Mouse (Mus musculus): ENCODE results near the gene Fam240a. TPM values are rescaled to one million over a fixed set of nuclear protein-coding genes. Genes with fewer than 3 reads are reported as not detected.

Fam240a gene
- polyA plus RNA-seq, 1 experiment = not detected

DNA sequence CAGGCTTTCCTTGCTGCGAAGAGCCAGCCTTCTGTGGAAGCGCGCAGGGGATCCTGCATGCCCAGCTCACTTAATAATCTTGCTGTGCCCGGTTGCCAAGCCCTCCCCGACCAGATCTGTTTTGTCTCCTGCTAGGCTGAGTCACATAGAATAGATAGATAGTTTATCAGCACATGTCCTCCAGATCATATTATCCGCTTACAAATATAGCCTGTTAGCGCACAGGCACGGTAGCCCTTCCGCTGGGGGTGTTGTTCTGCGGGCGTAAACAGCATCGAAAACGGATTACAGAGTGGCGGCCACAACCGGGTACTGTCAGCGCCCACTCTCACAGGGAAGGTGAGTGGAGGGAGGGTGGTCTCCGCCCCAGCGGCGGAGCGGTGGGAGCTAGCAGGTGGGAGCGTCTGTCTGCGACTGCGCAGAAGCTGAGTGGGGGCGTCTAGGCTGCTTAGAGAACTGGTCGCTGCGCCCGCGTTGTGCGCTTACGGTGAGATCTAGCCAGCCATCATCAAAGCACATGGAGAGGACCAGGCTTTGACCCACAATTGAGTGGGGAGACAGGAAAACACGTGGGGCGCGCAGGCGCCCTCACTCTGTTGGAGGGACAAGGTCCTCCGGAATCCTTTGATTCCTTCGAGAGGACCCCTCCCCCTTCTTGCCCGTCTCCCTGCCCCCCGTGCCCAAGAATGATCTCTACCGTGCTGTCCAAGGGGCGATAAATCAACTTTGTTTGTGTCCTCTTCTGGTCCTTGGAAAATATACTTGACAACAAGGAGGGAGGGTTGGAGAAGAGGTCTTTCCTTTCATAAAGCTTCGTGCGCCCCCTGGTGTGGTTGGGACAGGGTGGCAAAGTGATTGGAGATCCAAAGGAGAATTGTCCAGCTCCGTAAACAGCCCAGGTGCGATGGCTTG, 37.1 kb upstream of the Fam240a start:
- no peak for TF ChIP-seq POLR2A (IDR thresholded peaks at IDR 0.05; ENCODE audit: low read depth, low read length)
- peak; percentile 36; the same call in 1 of the 2 replicates for TF ChIP-seq CTCF (IDR thresholded peaks at IDR 0.05; ENCODE audit: borderline replicate concordance, insufficient read depth, low read length)
- Histone ChIP-seq H3K27ac (ENCODE audit: insufficient read depth, low read length) (no peak overlapping the region), H3K4me3 (ENCODE audit: insufficient read depth, low read length) (peak overlapping the region; percentile 52), H3K4me1 (ENCODE audit: control insufficient read depth, insufficient read depth, low read length) (0 out of 2 replicates have a peak, but pooled peaks cover 2% of the 10 kb centered on the region)

DNA sequence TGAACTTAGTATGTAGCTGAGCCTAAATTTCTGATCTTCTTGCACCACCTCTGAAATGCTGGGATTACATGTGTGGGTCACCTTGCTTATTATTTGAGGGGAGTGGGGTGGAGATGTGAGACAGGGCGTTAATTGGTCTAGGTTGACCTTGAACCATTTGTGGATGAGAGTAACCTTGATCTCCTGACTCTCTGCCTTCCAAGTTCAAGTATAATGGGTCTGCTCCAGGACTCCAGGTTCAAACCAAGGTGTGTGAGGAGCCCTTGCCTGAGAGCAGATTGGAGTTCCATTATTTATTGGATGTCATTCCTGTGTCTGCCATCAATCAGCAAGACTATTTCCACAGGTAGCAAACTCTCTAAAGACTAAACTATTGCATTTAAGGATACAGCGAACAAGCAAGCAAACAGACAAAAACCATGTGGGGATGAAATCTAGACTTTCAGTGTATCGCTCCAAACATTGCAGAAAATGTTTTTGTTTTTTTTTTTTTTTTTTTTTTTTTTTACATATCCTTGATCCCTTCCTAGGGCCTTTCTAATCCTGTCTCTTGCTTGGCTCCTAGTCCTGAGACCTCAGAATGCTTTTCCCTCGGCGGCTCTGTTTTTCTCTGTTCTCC, 36.4 kb upstream of the Fam240a start:
- Histone ChIP-seq H3K4me3 (ENCODE audit: insufficient read depth, low read length) (no peak overlapping the region), H3K27ac (ENCODE audit: insufficient read depth, low read length) (no peak overlapping the region), H3K4me1 (ENCODE audit: control insufficient read depth, insufficient read depth, low read length) (0 out of 2 replicates have a peak, but pooled peaks cover 2% of the 10 kb centered on the region)
- no peak for TF ChIP-seq POLR2A (IDR thresholded peaks at IDR 0.05; ENCODE audit: low read depth, low read length)
- no peak for TF ChIP-seq CTCF (IDR thresholded peaks at IDR 0.05; ENCODE audit: borderline replicate concordance, insufficient read depth, low read length)

DNA sequence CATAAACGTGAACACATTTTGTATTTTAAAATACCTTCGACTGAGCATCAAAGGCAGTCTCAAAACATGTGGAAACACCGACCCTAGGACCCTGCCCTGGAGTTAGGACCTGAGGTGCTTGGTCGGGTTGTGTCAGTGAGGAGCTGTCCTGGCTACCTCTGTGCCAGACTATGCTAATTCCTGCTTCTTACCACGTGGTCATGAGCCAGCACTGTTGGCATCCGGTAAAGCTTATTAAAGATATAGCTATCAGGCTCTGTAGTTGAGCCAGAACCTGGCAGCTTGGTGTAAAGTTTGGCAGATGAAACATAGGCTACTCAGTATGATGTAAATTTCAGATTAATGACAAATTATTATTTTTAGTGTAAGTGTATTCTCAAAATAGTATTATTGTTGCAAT, 35.7 kb upstream of the Fam240a start:
- TF ChIP-seq POLR2A (IDR thresholded peaks at IDR 0.05; ENCODE audit: low read depth, low read length) (no peak), CTCF (IDR thresholded peaks at IDR 0.05; ENCODE audit: borderline replicate concordance, insufficient read depth, low read length) (no peak)
- no peak overlapping the region for H3K27ac ChIP-seq (ENCODE audit: insufficient read depth, low read length)

GRCm38 (mm10) chr9:110951866-110952265, 35.2 kb upstream of the Fam240a start:
- TF ChIP-seq CTCF (IDR thresholded peaks at IDR 0.05; ENCODE audit: borderline replicate concordance, insufficient read depth, low read length) = no peak
- TF ChIP-seq POLR2A (IDR thresholded peaks at IDR 0.05; ENCODE audit: low read depth, low read length) = no peak
- Histone ChIP-seq H3K4me3 (ENCODE audit: insufficient read depth, low read length) (no peak overlapping the region), H3K27ac (ENCODE audit: insufficient read depth, low read length) (no peak overlapping the region), H3K4me1 (ENCODE audit: control insufficient read depth, insufficient read depth, low read length) (0 out of 2 replicates have a peak, but pooled peaks cover 2% of the 10 kb centered on the region)

More for the DNA sequence above, 35.7 kb upstream of the Fam240a start:
- 0 out of 2 replicates have a peak, but pooled peaks cover 2% of the 10 kb centered on the region for H3K4me1 ChIP-seq (ENCODE audit: control insufficient read depth, insufficient read depth, low read length)
- H3K4me3 ChIP-seq (ENCODE audit: insufficient read depth, low read length) = no peak overlapping the region

DNA sequence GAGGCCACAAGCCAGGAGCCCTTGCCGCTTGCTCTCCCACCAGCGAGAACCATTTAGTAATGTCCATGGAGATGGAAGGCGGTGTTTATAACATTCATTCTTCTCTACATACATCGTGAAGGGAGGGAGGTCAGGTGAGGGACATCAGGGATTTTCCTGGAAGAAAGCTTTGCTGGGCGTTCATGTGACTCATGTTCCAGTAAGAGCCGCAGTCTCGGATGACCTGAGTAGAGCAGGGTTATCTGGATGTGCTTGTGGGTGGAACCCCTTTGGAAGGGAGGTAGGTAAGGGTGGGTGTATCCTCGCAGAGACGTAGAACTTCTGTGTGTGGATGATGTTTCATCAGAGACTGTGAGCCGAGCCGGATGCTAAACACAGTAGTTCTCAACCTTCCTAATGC, 34.7 kb upstream of the Fam240a start, which contains the start of gene Lrrc2:
Gene Lrrc2, plus strand, starts transcription at position 149 of the 400 bp plus-strand sequence.
- TF ChIP-seq CTCF (IDR thresholded peaks at IDR 0.05; ENCODE audit: borderline replicate concordance, insufficient read depth, low read length) = no peak
- no peak for TF ChIP-seq POLR2A (IDR thresholded peaks at IDR 0.05; ENCODE audit: low read depth, low read length)
- H3K4me1 ChIP-seq (ENCODE audit: control insufficient read depth, insufficient read depth, low read length) = 0 out of 2 replicates have a peak, but pooled peaks cover 2% of the 10 kb centered on the region
- no peak within 1 kb of the TSS for H3K27ac ChIP-seq (ENCODE audit: insufficient read depth, low read length)
- H3K4me3 ChIP-seq (ENCODE audit: insufficient read depth, low read length) = no peak within 1 kb of the TSS

GRCm38 (mm10) chr9:110950109-110950508, 33.4 kb upstream of the Fam240a start:
- H3K4me3 ChIP-seq (ENCODE audit: insufficient read depth, low read length) = no peak overlapping the region
- TF ChIP-seq CTCF (IDR thresholded peaks at IDR 0.05; ENCODE audit: borderline replicate concordance, insufficient read depth, low read length) (no peak), POLR2A (IDR thresholded peaks at IDR 0.05; ENCODE audit: low read depth, low read length) (no peak)
- H3K27ac ChIP-seq (ENCODE audit: insufficient read depth, low read length) = no peak overlapping the region
- 0 out of 2 replicates have a peak, but pooled peaks cover 2% of the 10 kb centered on the region for H3K4me1 ChIP-seq (ENCODE audit: control insufficient read depth, insufficient read depth, low read length)

DNA sequence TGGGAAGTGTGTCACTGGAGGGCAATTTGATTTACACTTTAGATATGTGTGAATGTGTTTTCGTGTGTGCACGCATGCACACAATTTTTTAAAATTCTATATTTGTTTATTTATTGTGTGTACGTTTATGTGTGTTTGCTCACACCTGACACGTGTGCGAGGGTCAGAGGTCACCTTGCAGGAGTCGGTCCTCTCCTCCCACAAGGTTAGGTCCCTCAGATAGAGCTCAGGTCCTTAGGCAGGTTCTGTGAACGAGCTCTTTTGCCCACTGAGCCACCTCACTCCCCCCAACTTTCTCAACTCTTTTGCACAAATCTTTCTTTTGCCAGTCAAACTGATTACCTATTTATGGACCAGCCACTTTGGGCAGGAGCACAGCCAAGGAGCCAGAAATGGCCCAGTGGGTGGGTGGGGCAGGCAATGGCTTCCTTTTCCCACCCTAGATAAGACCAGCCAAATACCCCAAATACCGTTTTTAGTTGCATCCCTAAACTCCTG, 32.2 kb upstream of the Fam240a start:
- Histone ChIP-seq H3K4me3 (ENCODE audit: insufficient read depth, low read length) (no peak overlapping the region), H3K4me1 (ENCODE audit: control insufficient read depth, insufficient read depth, low read length) (no peaks in the 10 kb centered on the region), H3K27ac (ENCODE audit: insufficient read depth, low read length) (no peak overlapping the region)
- TF ChIP-seq CTCF (IDR thresholded peaks at IDR 0.05; ENCODE audit: borderline replicate concordance, insufficient read depth, low read length) = no peak
- TF ChIP-seq POLR2A (IDR thresholded peaks at IDR 0.05; ENCODE audit: low read depth, low read length) = no peak

- Histone ChIP-seq H3K4me1 (ENCODE audit: control insufficient read depth, insufficient read depth, low read length) (no peaks in the 10 kb centered on the region), H3K4me3 (ENCODE audit: insufficient read depth, low read length) (no peak overlapping the region), H3K27ac (ENCODE audit: insufficient read depth, low read length) (no peak overlapping the region)
- TF ChIP-seq CTCF (IDR thresholded peaks at IDR 0.05; ENCODE audit: borderline replicate concordance, insufficient read depth, low read length) (no peak), POLR2A (IDR thresholded peaks at IDR 0.05; ENCODE audit: low read depth, low read length) (no peak)
These were observed 31.2 kb upstream of the Fam240a start for GRCm38 (mm10) chr9:110947900-110948299.

- Histone ChIP-seq H3K4me1 (ENCODE audit: control insufficient read depth, insufficient read depth, low read length) (no peaks in the 10 kb centered on the region), H3K4me3 (ENCODE audit: insufficient read depth, low read length) (no peak overlapping the region), H3K27ac (ENCODE audit: insufficient read depth, low read length) (no peak overlapping the region)
- TF ChIP-seq CTCF (IDR thresholded peaks at IDR 0.05; ENCODE audit: borderline replicate concordance, insufficient read depth, low read length) (no peak), POLR2A (IDR thresholded peaks at IDR 0.05; ENCODE audit: low read depth, low read length) (no peak)
These were observed 30.6 kb upstream of the Fam240a start for GRCm38 (mm10) chr9:110947261-110947661.

Data from embryonic fibroblast, embryonic 13.5 days (primary cell).